Mouse (Mus musculus) CH12.LX (cell line): Measurements from ENCODE around the gene Itih5.

Experiments
- BHLHE40 ChIP-seq: IDR thresholded peaks from 2 replicates; pipeline ENCODE4 v1.6.1; 2011; ENCODE audit warnings: mild to moderate bottlenecking, low read depth, low read length, improper control_type of control experiment
- CTCF ChIP-seq, 2 experiments: IDR thresholded peaks in 1 of 2; conservative IDR thresholded peaks in 1 of 2; 2 replicates each; pipeline ENCODE4 v1.5.1; 2011 to 2012; ENCODE audit warnings: low read depth in 2 of 2, low read length in 2 of 2, improper control_type of control experiment in 1 of 2, inconsistent platforms in 1 of 2, mild to moderate bottlenecking in 1 of 2, moderate library complexity in 1 of 2
- JUN ChIP-seq: IDR thresholded peaks from 2 replicates; pipeline ENCODE4 v1.6.1; 2011; ENCODE audit warnings: low read depth, mild to moderate bottlenecking, low read length, improper control_type of control experiment, moderate library complexity; ENCODE audit not compliant: insufficient read depth
- JUND ChIP-seq: conservative IDR thresholded peaks from 2 replicates; pipeline ENCODE4 v1.6.1; 2011; ENCODE audit warnings: low read depth, low read length, improper control_type of control experiment
- MAX ChIP-seq: IDR thresholded peaks from 2 replicates; pipeline ENCODE4 v1.6.1; 2011; ENCODE audit warnings: low read length, improper control_type of control experiment
- NRF1 ChIP-seq: IDR thresholded peaks from 2 replicates; pipeline ENCODE4 v1.6.1; 2014; ENCODE audit warnings: low read depth, mild to moderate bottlenecking, inconsistent platforms, low read length, improper control_type of control experiment, moderate library complexity
- POLR2A ChIP-seq: IDR thresholded peaks from 2 replicates; pipeline ENCODE4 v1.6.1; 2011; ENCODE audit warnings: low read depth, mild to moderate bottlenecking, improper control_type of control experiment, low read length
- ZKSCAN1 ChIP-seq: IDR thresholded peaks from 2 replicates; pipeline ENCODE4 v1.6.1; 2012; ENCODE audit warnings: low read depth, inconsistent platforms, low read length, improper control_type of control experiment, borderline replicate concordance
- ZNF384 ChIP-seq: IDR thresholded peaks from 2 replicates; pipeline ENCODE4 v1.6.1; 2012; ENCODE audit warnings: low read depth, low read length, improper control_type of control experiment, inconsistent platforms

GRCm38 (mm10) chr2:10133941-10134340, 19.4 kb upstream of the Itih5 start:
- TF ChIP-seq POLR2A (no peak), CTCF (conservative IDR thresholded peaks at IDR 0.05 in 1 of 2, IDR thresholded peaks at IDR 0.05 in 1 of 2; ENCODE audit: low read depth in 2 of 2, low read length in 2 of 2) (no peak), JUN (no peak), ZKSCAN1 (no peak), NRF1 (no peak), JUND (no peak), MAX (no peak), ZNF384 (no peak), BHLHE40 (no peak)
